Mouse (Mus musculus): ENCODE data around the gene Fry. TPM values are rescaled to one million over a fixed set of nuclear protein-coding genes. Genes with fewer than 3 reads are reported as not detected.

Fry gene
- polyA plus RNA-seq, 1 experiment = 2.1 TPM

DNA sequence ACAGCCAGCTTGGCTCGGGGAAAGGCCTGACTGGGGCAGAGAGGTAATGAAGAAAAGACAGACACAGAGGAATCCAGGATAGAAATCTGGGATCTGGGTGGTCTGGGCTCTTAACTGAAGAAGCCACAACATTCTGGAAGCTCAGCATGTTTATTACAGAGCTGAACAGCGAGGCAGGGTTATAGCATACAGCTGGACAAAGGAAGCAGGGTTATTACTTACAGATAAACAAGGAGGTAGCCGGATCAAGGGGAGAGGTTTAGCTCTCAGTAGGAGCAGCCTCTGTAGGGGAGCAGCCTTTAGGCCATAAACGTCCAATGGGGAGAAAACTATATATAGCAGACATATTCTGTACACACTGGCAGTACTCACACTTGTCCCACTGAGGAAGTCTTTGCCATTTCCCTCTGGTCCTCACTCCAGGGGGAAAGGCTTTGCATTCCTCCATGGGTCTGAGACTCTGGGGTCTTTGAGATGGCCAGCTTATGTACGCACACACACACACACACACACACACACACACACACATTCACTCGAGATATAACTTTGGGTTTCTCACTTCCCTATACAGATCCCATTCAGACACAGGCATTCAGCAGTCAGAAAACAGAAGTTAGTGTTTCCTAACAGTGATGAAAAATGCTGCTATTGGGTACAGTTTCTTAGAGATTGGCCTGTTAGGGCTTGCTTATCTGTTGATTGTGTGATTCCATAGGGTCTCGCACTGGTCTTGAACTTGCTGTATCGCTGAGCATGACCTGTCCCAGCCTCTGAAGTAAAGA, 256.5 kb downstream of the Fry start:
- Histone ChIP-seq H3K27me3 (ENCODE audit: control insufficient read depth, insufficient read depth, insufficient read length) (no peaks in the 10 kb centered on the region), H3K4me2 (ENCODE audit: low read depth) (no peak overlapping the region), H3K79me2 (ENCODE audit: control insufficient read depth, insufficient read depth) (no peaks in the 10 kb centered on the region), H3ac (ENCODE audit: control insufficient read depth, insufficient read length) (no peak overlapping the region), H3K4me3 (no peak overlapping the region), H3K36me3 (ENCODE audit: control insufficient read depth, insufficient read depth) (no peaks in the 10 kb centered on the region)
- TF ChIP-seq USF1 (IDR thresholded peaks at IDR 0.05; ENCODE audit: low read depth) = no peak
- TF ChIP-seq MAX (IDR thresholded peaks at IDR 0.05; ENCODE audit: low read depth) = no peak
- TF ChIP-seq SRF (IDR thresholded peaks at IDR 0.05; ENCODE audit: control insufficient read depth, insufficient read length, low read depth) = no peak
- TF ChIP-seq MYOG (IDR thresholded peaks at IDR 0.05; ENCODE audit: control insufficient read depth in 1 of 3, insufficient read depth in 1 of 3, insufficient read length in 2 of 3, low read depth in 2 of 3) = no peak
- no peak for TF ChIP-seq TCF3 (IDR thresholded peaks at IDR 0.05; ENCODE audit: insufficient read length, low read depth)
- TF ChIP-seq POLR2A (IDR thresholded peaks at IDR 0.05; ENCODE audit: insufficient read length, low read depth) = no peak
- TF ChIP-seq TCF12 (IDR thresholded peaks at IDR 0.05; ENCODE audit: insufficient read depth, poor library complexity, severe bottlenecking) = no peak
- TF ChIP-seq MYOD1 (IDR thresholded peaks at IDR 0.05; ENCODE audit: control insufficient read depth in 1 of 3, insufficient read length in 2 of 3, low read depth in 2 of 3) = no peak
- TF ChIP-seq CEBPB (IDR thresholded peaks at IDR 0.05; ENCODE audit: insufficient read depth, poor library complexity, severe bottlenecking) = no peak
- no peak for TF ChIP-seq POLR2AphosphoS2 (IDR thresholded peaks at IDR 0.05; ENCODE audit: insufficient read length, low read depth)
- no peak for TF ChIP-seq REST (IDR thresholded peaks at IDR 0.05; ENCODE audit: insufficient read depth, insufficient read length)
- no peak for TF ChIP-seq E2F4 (IDR thresholded peaks at IDR 0.05; ENCODE audit: insufficient read depth)

GRCm38 (mm10) chr5:150378586-150378985, 260.1 kb downstream of the Fry start:
- no peak for TF ChIP-seq MAX (IDR thresholded peaks at IDR 0.05; ENCODE audit: low read depth)
- no peak for TF ChIP-seq REST (IDR thresholded peaks at IDR 0.05; ENCODE audit: insufficient read depth, insufficient read length)
- no peak for TF ChIP-seq TCF12 (IDR thresholded peaks at IDR 0.05; ENCODE audit: insufficient read depth, poor library complexity, severe bottlenecking)
- TF ChIP-seq SRF (IDR thresholded peaks at IDR 0.05; ENCODE audit: control insufficient read depth, insufficient read length, low read depth) = no peak
- TF ChIP-seq TCF3 (IDR thresholded peaks at IDR 0.05; ENCODE audit: insufficient read length, low read depth) = no peak
- TF ChIP-seq MYOD1 (IDR thresholded peaks at IDR 0.05; ENCODE audit: control insufficient read depth in 1 of 3, insufficient read length in 2 of 3, low read depth in 2 of 3) = no peak
- TF ChIP-seq USF1 (IDR thresholded peaks at IDR 0.05; ENCODE audit: low read depth) = no peak
- no peak for TF ChIP-seq CEBPB (IDR thresholded peaks at IDR 0.05; ENCODE audit: insufficient read depth, poor library complexity, severe bottlenecking)
- TF ChIP-seq E2F4 (IDR thresholded peaks at IDR 0.05; ENCODE audit: insufficient read depth) = no peak
- no peak for TF ChIP-seq POLR2AphosphoS2 (IDR thresholded peaks at IDR 0.05; ENCODE audit: insufficient read length, low read depth)
- TF ChIP-seq POLR2A (IDR thresholded peaks at IDR 0.05; ENCODE audit: insufficient read length, low read depth) = no peak
- no peak for TF ChIP-seq MYOG (IDR thresholded peaks at IDR 0.05; ENCODE audit: control insufficient read depth in 1 of 3, insufficient read depth in 1 of 3, insufficient read length in 2 of 3, low read depth in 2 of 3)
- Histone ChIP-seq H3ac (ENCODE audit: control insufficient read depth, insufficient read length) (no peak overlapping the region), H3K27me3 (ENCODE audit: control insufficient read depth, insufficient read depth, insufficient read length) (no peaks in the 10 kb centered on the region), H3K4me3 (no peak overlapping the region), H3K4me2 (ENCODE audit: low read depth) (no peak overlapping the region), H3K36me3 (ENCODE audit: control insufficient read depth, insufficient read depth) (no peaks in the 10 kb centered on the region), H3K79me2 (ENCODE audit: control insufficient read depth, insufficient read depth) (no peaks in the 10 kb centered on the region)

DNA sequence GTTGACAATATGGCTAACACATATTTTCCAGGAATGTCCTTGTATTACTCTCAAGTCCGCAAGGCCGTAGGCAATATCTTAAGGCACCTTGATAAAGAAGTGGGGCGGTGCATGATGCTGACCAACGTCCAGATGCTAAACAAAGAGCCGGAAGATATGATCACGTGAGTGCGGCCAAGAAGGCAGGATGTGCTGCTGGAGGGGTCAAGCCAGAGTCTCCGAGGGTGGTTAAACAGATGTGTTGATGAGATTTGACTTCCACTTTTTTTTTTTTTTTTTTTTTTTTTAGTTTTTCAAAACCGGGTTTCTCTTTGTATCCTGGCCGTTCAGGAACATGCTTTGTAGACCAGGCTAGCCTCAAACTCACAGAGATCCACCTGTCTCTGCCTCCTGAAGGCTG, 262.3 kb downstream of the Fry start:
- no peaks in the 10 kb centered on the region for H3K27me3 ChIP-seq (ENCODE audit: control insufficient read depth, insufficient read depth, insufficient read length)
- H3K4me3 ChIP-seq = no peak overlapping the region
- no peak for TF ChIP-seq TCF3 (IDR thresholded peaks at IDR 0.05; ENCODE audit: insufficient read length, low read depth)
- no peak for TF ChIP-seq REST (IDR thresholded peaks at IDR 0.05; ENCODE audit: insufficient read depth, insufficient read length)
- no peak for TF ChIP-seq USF1 (IDR thresholded peaks at IDR 0.05; ENCODE audit: low read depth)
- TF ChIP-seq SRF (IDR thresholded peaks at IDR 0.05; ENCODE audit: control insufficient read depth, insufficient read length, low read depth) = no peak
- no peak for TF ChIP-seq CEBPB (IDR thresholded peaks at IDR 0.05; ENCODE audit: insufficient read depth, poor library complexity, severe bottlenecking)
- no peak for TF ChIP-seq TCF12 (IDR thresholded peaks at IDR 0.05; ENCODE audit: insufficient read depth, poor library complexity, severe bottlenecking)
- no peak for TF ChIP-seq POLR2A (IDR thresholded peaks at IDR 0.05; ENCODE audit: insufficient read length, low read depth)
- TF ChIP-seq MYOD1 (IDR thresholded peaks at IDR 0.05; ENCODE audit: control insufficient read depth in 1 of 3, insufficient read length in 2 of 3, low read depth in 2 of 3) = no peak
- TF ChIP-seq POLR2AphosphoS2 (IDR thresholded peaks at IDR 0.05; ENCODE audit: insufficient read length, low read depth) = no peak
- TF ChIP-seq E2F4 (IDR thresholded peaks at IDR 0.05; ENCODE audit: insufficient read depth) = no peak
- no peak for TF ChIP-seq MYOG (IDR thresholded peaks at IDR 0.05; ENCODE audit: control insufficient read depth in 1 of 3, insufficient read depth in 1 of 3, insufficient read length in 2 of 3, low read depth in 2 of 3)
- TF ChIP-seq MAX (IDR thresholded peaks at IDR 0.05; ENCODE audit: low read depth) = no peak
- H3K4me2 ChIP-seq (ENCODE audit: low read depth) = no peak overlapping the region
- H3K79me2 ChIP-seq (ENCODE audit: control insufficient read depth, insufficient read depth) = no peaks in the 10 kb centered on the region
- H3ac ChIP-seq (ENCODE audit: control insufficient read depth, insufficient read length) = no peak overlapping the region
- H3K36me3 ChIP-seq (ENCODE audit: control insufficient read depth, insufficient read depth) = no peaks in the 10 kb centered on the region

DNA sequence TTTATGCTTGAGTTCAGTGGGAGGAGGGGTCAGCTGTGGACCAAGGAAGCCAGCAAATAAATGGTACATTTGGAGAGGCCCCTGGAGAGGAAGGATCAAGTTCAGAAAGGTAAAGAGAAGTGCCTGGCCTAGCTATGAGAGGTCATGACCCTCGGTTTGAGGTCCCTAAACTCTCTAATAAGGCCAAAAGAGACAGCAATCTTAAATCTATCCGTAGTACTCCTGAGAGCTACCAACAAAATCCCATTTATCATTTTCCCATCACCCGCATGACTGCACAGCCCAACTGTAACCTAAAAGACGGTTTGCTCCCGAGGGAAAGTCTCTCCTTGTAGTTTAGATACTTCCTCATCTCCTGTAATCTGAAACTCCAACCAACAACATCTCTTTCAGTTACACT, 264.0 kb downstream of the Fry start:
- H3K36me3 ChIP-seq (ENCODE audit: control insufficient read depth, insufficient read depth) = no peaks in the 10 kb centered on the region
- TF ChIP-seq REST (IDR thresholded peaks at IDR 0.05; ENCODE audit: insufficient read depth, insufficient read length) (no peak), USF1 (IDR thresholded peaks at IDR 0.05; ENCODE audit: low read depth) (no peak), POLR2AphosphoS2 (IDR thresholded peaks at IDR 0.05; ENCODE audit: insufficient read length, low read depth) (no peak), MAX (IDR thresholded peaks at IDR 0.05; ENCODE audit: low read depth) (no peak), SRF (IDR thresholded peaks at IDR 0.05; ENCODE audit: control insufficient read depth, insufficient read length, low read depth) (no peak), MYOD1 (IDR thresholded peaks at IDR 0.05; ENCODE audit: control insufficient read depth in 1 of 3, insufficient read length in 2 of 3, low read depth in 2 of 3) (no peak), TCF12 (IDR thresholded peaks at IDR 0.05; ENCODE audit: insufficient read depth, poor library complexity, severe bottlenecking) (no peak), CEBPB (IDR thresholded peaks at IDR 0.05; ENCODE audit: insufficient read depth, poor library complexity, severe bottlenecking) (no peak), TCF3 (IDR thresholded peaks at IDR 0.05; ENCODE audit: insufficient read length, low read depth) (no peak), MYOG (IDR thresholded peaks at IDR 0.05; ENCODE audit: control insufficient read depth in 1 of 3, insufficient read depth in 1 of 3, insufficient read length in 2 of 3, low read depth in 2 of 3) (no peak)
- H3ac ChIP-seq (ENCODE audit: control insufficient read depth, insufficient read length) = no peak overlapping the region
- no peak overlapping the region for H3K4me3 ChIP-seq
- no peaks in the 10 kb centered on the region for H3K79me2 ChIP-seq (ENCODE audit: control insufficient read depth, insufficient read depth)
- no peak overlapping the region for H3K4me2 ChIP-seq (ENCODE audit: low read depth)
- no peaks in the 10 kb centered on the region for H3K27me3 ChIP-seq (ENCODE audit: control insufficient read depth, insufficient read depth, insufficient read length)
